Mouse (Mus musculus) embryo, embryonic 11 days (tissue): ENCODE results near the gene Usp29.
A peak's percentile ranks its signal among the peaks of the same experiment; 100 is the strongest.
"Not testable (repeated sequence)": the region's sequence is repeated elsewhere in the genome, so short reads cannot be mapped to it uniquely, and the experiment has no call there.

ENCODE experiments used
- DNase-seq: peaks from one replicate; pipeline ENCODE4 v3.0.0-alpha.2; 2015

The Usp29 gene

DNA sequence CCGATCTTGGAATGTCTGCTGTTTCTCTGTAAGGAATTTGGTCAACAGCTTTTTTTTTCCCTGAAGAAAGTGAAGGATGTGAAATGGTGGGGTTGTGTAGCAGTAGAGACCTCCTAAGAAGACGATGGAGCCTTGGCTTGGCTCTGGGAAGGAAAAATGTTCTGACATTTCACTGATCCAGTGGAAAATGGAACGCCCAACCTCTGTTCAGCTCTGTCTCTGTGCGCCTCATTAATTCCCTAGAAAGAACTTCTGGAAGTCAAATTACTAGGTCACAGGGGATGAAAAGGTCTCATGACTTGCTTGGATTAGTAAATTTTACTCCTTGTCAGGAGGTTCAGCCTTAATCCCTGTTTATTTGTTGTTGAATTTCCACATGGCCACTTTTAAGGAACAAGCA, 92.3 kb downstream of the Usp29 start:
- DNase-seq: peak; percentile 28

DNA sequence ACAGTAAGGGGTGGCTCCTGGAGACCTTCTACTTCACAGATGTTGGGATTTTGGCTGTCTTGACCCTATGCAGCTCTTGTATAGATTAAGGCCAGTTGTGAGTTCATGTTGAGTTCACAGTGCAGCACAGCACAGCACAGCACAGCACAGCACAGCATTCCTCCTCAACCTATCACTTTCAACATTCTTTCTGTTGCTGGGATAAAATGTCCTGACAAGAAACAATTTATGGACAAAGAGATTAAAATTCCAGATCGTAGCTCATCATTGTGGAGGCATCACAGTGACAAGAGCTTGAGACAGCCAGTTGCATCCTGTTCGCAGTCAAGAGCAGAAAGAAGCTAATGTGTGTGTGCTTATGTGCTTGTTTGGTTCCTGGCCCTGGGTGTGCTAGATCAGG, 93.3 kb downstream of the Usp29 start:
- DNase-seq: peak; percentile 49

DNA sequence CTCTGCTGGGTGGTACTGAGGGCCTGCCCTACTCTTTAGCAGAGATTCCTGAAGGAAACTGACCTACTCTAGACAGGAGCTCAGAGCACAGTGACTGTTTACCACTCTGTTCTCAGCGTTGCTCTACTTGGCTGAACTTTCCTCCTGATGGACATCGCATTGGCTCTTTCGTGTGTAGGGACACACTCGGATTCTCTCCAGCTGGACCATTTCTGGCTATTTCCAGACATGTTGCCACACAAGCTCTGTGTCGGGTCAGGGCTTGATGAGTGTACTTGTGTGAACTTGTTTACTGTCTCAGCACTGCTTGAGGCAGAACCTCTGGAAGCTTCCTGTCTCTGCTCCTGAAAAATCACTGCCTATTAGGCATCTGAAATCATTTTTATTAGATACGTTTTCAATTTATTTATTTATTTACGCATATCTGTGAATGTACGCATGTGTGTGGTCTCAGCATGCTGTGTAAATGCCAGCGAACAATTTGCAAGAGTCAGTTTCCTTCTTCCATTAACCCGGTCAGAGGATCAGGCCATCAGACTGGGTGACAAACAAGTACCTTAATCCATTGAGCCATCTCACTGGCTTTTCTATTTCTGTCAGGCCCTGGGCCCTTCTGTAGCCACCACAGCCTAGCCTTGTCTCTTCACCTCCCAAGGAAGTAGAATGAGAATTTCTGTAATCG, 95.7 kb downstream of the Usp29 start:
- no peak for DNase-seq

DNA sequence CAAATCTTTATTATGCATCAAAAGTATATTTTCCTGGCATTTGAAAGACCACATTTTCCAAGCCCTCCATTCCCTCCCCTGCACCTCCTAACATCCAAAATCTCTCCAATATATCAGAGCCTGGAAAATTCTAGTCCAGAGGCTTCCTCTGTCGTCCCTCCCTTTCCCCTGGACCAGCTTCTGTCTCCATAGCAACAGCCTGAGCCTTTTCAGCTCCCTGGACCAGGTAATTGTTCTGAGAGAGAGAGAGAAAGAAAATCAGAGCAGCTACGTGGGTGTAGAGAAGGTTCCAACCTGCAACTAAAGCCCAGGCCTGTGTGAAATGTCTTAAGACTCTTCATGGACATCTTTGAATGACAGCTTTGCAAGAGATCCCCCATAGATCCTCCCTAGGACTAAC, 98.8 kb downstream of the Usp29 start:
- DNase-seq: no peak

DNA sequence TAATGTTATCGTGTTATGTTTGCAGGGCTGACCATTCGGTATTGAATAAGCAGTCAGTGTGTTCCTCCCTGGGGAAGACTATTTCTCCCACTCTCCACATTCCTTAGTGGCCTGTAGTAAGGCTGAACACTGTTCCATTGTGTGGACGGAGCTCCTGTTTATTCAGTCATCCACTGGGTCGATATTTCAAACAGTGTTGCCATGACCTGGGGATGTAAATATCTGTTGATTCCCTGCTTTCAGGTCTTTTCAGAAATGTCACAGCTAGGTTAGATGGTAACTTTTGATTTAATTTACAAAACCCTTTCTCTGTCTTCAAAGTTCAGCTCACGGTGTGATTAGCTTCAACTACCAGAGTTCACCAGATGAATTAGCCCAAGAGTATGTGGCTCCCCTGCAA, 104.6 kb downstream of the Usp29 start:
- peak; percentile 46 for DNase-seq

DNA sequence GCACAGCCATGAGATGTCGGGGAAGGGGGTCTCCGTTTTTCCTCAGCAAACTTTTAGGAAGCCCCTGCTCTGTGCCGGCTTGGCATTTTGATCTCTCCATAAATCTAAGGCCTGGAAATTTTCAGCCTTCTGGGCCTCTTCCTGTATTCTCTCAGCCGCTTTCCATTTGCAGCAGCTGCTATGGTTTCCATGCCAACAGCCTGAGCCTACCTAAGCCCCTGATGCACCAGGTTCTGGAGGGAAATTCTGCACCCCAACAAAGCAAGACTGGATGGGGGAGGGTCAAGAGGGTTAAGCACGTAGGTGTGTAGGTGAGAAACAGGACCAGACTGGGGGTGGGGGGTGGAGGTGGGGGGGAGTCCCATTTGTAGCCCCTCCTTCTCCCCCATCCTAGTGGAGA, 105.0 kb downstream of the Usp29 start:
- DNase-seq: peak; percentile 83

DNA sequence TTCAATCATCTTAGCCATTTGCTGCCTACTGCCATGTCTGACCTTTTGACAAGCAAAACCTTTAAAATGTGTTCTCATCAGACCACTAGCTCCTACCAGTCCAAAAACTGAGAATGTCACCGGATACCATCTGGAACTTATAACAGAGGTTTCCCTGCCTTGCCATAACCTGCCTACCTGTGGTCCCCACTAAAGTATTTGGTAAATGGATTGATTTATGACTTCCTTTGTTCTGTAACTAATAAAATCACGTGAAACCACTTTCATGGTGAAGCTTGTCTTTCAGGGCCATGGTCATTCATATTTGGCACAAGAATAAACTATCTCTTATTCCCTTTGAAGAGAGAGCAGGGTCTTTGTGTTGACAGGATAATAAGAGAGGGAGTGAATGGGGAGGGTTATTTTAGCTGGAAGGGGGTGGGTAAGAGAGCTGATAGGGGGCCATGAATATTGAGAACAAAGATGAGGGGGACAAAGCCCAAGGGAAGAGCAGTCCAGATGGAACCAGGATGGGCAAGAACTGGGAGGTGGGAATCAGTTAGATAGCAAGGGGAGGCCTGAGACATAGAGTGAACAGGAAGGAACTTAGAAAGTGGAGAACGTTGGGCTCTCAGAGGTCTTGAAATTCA, 107.0 kb downstream of the Usp29 start:
- peak; percentile 65 for DNase-seq

DNA sequence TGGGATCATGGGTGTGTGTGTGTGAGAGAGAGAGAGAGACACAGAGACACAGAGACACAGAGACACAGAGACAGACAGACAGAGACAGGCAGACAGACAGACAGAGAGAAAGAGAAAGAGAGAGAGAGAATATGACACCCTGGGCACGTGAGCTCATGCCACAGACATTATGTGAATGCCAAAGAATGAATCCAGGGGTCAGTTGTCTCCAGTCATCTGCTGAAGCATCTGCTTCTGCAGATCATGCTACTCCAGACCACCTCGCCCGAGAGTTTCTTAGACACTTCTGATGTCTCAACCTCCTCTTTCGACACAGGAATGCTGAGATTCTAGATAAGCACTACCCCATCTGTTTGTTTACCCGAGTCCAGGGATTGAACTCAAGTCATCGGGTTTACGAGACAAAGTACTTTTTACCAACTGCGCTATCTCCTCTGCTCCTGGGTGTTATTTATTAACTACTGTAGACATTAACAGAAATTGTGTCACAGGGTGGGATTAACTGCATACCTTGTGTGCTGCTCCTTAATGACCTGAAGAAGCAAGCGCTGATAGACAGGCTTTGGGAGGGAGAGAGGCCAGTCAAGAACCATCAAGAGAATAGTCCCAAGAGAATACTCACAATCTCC, 107.7 kb downstream of the Usp29 start:
- no peak for DNase-seq

DNA sequence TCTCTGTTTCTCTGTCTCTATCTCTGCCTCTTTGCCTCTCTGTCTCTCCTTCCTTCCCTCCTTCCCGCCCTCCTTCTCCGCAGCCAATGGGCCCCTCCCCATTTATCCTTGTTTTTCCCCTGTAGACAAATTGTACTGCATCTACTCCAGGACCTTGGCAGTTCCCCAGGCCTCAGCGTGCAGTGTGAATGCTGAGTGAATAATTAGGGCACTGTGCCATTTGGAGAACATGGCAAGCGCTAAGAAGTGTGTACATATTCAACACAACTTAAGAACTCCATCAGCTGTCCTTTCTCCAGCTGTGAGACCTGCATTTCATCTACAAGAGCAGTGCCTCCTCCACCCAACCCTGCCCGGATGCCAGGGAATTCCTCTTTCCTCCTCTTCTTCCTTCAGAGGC, 110.5 kb downstream of the Usp29 start:
- DNase-seq: no peak

DNA sequence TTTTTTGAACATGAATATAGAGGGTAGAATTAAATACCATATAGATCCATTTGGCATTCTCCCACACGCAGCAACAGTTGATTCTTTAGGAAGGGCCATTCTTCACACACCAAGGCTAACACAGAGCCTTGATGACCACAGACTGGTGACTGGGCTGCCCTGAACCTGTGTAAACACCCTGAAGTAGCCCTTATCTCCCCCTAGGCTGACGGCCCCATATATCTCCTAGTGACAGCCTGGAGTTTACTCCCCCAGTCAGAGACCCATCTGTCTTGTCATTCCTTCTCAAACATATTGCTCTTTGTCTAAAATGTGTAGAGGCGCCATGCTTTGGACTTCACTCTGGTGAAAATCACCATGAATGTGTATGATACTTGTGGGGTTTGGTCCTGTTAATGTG, 119.1 kb downstream of the Usp29 start:
- DNase-seq: no peak

DNA sequence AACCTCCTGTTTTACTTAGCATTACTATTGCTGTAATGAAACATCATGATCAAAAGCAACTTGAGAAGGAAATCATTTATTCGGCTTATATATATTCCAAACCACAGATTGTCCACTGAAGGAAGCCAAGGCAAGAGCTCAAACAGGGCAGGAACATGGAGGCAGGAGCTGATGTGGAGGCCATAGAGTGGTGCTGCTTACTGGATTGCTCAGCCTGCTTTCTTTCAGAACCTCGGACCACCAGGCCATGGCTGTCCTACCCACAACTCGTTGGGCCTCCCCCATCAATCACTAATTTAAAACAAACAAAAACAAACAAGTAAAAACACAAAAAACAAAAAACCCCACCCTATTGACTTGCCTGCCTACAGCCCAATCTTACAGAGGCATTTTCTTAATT, 119.9 kb downstream of the Usp29 start:
- no peak for DNase-seq

DNA sequence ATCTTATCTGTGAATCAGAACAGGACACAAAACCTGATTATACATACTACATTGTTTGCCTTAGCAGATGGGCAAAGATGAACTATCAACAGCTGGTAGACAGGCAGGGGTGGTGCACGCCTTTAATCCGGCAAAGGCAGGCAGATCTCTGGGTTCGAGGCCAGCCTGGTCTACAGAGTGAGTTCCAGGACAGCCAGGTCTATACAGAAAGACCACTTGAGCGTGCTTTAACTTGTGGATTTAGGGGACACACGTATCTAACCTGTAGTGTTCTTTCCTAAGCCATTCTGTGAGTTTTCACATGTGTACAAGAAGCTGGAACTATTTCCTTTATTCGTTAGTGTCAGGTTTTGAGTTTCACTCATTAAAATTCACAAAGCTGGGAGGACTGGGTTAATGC, 120.9 kb downstream of the Usp29 start:
- DNase-seq: no peak

DNA sequence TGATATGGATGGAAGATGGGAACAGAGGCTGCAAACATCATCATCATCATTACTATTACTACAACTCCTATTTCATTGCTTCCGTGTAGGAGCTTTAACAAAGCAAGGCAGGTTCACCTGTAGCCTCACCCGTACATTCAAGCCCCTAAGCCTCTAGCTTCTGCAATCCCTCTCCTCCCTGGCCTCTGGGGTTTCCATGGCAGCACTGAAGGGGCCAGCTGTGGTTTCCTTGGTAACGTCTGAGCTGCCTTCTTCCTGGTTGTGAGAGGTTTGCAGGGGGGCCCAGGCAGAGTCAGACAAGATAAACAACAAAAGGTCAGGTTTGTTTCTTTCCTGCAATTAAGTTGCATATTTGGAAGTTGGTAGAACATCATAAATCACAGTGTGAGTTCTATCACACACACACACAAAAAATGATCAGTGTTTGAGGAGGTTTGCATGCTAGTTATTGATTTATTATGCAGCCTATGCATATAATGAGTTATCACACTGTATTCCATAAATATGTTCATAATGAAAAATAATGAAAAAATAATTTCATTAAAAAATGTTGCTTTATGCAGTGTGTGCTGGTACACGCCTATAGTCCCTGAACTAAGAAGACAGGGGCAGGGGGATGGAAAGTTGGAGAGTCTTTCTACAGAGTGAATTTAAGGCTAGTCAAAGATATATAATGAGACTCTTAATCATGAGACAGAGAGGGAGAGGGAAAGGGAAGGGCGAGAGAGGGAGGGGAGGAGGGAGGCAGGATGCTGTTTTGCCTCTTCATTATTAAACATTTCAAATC, 121.5 kb downstream of the Usp29 start:
- peak; percentile 78 for DNase-seq

DNA sequence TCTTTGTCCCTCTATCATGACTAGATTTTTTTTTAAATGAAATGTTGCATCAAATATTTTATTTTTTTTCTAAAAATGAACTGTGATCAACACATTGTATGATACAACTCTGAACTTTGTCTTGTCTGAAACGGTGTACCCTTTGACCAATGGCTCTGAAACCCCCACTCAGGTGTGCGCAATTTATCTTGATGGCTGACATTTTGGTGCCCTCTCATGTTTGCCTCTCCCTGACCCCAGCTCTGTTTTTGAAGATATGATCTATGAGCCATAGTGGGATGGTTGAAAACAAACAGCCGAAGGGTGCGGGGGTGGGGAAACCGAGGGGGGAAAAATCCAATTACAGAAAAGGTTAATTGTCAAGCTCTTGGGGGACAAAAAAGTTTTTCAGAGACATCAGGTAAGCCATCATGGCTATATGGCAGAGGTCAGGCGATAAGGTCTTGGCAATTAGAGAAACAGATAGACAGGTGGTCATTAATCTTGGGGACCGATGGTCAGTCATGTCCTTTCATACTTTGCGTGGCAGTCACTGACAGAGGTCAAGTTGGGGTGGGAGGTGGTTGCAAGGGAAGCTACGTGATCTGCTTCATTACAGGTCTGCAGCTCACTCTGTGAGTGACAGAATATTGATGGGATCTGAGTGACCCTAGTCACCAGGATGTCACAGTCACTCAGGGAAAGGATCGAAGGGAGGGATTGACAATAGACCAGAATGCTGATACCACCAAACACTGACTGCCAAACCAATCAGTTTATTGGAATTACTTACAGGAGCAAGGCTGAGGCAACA, 125.4 kb downstream of the Usp29 start:
- peak; percentile 28 for DNase-seq

DNA sequence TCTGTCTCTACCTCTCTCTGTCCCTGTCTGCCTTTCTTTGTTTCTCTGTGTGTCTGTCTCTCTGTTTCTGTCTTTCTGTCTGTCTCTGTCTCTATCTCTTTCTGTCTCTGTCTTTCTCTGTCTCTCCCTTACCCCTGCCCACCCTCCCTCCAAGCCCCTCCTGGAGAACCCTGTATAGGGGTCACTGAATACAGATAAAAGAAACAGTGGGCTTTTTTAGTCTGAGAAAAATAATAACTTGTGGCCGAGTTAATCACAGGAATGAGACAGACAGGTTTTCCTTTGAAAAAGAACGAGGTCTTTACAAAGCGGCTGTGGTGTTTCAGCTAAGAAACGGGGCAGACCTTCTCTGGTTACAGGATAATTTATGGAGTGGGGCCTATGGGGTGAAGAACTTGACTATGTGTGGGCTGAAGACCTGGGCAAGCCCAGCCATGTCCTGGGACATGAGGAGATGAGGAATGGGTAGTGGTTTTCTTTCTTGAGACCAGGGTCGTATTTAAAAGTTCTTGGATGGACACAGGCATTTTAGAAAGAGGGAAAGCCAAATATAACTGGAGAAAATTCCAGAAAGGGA, 128.4 kb downstream of the Usp29 start:
- DNase-seq: peak; percentile 65

DNA sequence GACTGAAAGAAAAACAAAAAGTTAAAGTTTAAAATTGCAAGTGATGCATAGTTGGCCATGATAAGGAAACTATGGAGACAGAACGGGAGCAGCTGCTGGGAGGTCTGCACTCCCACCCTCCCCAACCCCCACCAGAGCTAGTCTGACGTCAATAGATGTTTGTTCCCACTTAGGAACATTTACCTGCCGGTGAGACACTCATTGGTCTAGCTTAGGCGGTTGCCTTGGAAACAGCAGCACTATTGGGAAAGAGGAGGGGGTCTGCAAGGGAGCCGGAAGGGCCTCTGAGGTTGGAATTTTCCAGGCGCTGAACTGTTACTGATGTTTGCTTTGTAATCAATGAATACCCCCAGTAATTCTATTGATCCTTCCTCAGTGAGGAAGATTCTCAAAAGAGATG, 130.3 kb downstream of the Usp29 start:
- peak; percentile 79 for DNase-seq

DNA sequence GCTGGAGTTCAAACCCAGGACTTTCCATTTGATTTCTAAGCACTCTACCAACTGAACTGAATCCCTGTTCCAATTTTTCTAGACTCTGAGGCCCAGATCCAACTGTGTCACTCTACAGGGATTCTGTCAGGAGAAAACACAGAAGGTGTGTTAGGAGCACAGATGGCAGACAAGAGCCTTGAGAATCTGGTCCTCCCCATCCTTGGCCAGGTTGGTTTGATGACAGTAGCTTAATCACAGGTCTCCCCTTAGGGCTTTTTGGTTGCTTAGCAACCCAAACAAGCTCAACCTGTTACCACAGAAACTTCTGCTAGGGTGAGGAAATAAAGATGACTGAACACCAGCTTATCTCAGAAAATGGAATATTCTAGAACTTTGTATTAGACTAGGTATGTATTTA, 136.0 kb downstream of the Usp29 start:
- DNase-seq: no peak

DNA sequence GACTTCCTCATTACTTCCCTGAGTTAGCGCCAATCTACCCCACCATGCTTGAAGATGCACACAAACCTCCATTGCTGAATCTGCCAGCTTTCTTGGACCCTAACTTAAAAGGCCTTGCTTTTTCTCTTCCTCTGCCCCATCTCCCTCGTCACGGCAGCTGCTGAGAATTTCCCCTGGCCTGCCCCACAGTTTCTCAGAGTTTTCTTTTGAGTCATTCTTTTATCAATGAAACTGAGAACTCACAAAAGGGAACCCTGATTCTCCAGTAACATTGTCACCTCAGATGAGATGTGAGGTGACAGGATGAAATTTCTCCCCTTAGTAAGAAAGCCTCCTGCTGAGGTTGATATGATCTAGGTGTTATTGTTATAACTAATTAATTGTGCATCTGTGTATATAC, 138.5 kb downstream of the Usp29 start:
- no peak for DNase-seq

DNA sequence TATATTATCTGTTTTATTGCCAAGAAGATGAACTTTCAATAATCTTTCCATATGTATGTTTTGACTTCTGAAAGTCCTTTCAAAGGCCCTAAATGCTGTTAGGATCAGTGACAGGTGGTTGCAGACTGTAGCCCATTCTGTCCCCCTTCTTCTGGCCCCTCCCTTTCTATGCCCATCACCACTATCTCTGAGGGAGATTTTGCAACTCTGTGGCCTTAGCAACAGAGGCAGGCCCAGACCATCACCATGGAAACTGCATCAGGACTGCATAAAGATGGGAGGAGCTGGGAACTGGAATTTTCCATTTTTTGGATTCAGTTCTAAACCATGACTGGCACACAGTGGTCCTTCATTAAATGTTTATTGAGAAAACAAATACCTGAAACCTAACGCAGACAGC, 139.2 kb downstream of the Usp29 start:
- no peak for DNase-seq

DNA sequence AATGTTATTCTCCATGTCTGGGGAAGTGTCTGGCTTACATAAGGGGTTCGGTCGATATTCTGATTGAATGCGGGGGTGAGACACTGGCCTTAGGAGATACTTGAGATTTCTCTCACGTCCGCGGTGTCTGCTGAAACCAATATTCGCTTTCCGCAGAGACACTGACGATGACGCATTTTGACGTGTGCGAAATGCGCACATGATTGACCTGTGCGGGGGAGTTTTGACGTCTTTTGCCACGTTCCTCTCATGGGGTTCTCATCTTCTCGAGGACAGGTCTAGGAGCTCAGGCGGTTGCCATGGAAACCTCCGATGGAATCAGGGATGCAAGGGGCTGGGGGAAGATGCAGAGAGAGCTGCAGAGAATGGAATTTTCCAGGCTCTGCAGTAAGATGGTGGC, 144.1 kb downstream of the Usp29 start:
- DNase-seq: peak; percentile 37

DNA sequence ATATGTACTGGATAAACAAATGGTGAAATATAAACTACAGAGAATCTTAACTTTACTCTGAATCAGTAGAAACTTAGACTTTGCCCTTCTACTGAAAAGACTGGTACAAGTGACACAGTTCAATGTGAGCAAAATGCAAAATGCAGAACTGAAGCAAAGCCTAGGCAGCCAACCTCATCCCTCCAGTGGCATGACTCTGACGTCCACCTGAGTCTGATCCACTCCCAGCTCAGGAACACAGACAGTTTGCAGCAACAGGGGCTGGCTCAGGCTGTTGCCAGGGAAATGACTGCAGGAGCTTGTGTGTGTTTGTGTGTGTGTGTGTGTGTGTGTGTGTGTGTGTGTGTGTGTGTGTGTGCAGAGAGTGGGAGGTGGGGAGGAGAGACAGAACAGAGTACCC, 147.8 kb downstream of the Usp29 start:
- DNase-seq: no peak

DNA sequence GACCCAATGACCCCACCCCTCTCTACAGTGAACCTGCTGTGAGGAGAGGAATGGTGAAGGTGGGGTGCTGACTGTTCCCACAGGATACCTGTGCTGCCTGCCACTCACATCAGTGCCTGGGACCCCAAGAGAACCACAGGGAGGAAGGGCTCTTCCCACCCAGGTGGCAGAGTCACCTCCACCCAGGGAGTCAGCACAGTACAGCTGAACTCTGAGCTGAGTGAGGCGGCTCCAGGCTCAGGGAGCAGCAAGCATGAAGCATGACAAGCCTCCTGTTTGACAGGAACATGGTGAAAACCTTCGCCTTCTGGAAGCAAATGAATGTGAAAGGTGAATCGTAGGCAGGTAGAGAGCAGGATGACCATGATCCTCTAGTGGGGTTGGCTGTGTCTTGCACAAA, 148.5 kb downstream of the Usp29 start:
- DNase-seq: not testable (repeated sequence)
